In genomic region chr8:104534779-104535141, GRCm38 (mm10) we compare ENCODE assay signal across 8 mouse cellular contexts. TPM values are rescaled to one million over a fixed set of nuclear protein-coding genes. Genes with fewer than 3 reads are reported as not detected.
DNase-seq lines count a peak whose midpoint lies in the region; ATAC-seq and TF ChIP-seq lines count a peak whose summit lies in the region.

No protein-coding gene starts in this region.

- peak overlapping the region; percentile 66 for H3K4me2 ChIP-seq in embryonic facial prominence, embryonic 13.5 days
- H3K4me2 ChIP-seq in hindbrain, embryonic 15.5 days: peak overlapping the region; percentile 83
- H3K4me2 ChIP-seq in stomach, postnatal 0 days (replicated peaks; ENCODE audit: low read depth): peak overlapping the region; percentile 69

- intact Hi-C loops in left cerebral cortex, postnatal 25 days (cut with DNase I): loop anchor here (1.0 to 5.0 kb wide), 3 partner anchors 36 to 282 kb away; partner anchors contain the start of genes Cklf and Dync1li2

- peak; percentile 36 for ATAC-seq in frontal cortex, adult (ENCODE audit: low TSS enrichment)
- 0 out of 2 replicates have a peak, but pooled peaks have one; percentile 20 for ATAC-seq in embryonic facial prominence, embryonic 13.5 days (ENCODE audit: insufficient number of reproducible peaks, insufficient read depth, low FRiP score, low TSS enrichment, low read depth)
- peak; percentile 79 for ATAC-seq in hindbrain, embryonic 15.5 days (ENCODE audit: low FRiP score, low read depth)
- ATAC-seq in stomach, postnatal 0 days (ENCODE audit: low FRiP score, low TSS enrichment): peak; percentile 51

- 12% methylated on average over 9 of the region's 9 CpGs for WGBS in embryonic facial prominence, embryonic 13.5 days
- whole genome bisulfite sequencing in hindbrain, embryonic 15.5 days: 7% methylated on average over 9 of the region's 9 CpGs
- WGBS in macrophage (ENCODE audit: missing documents): 0% methylated on average over 9 of the region's 9 CpGs
- 9% methylated on average over 9 of the region's 9 CpGs for WGBS in stomach, postnatal 0 days

- peaks cover 38% of the 10 kb centered on the region for H3K4me1 ChIP-seq in embryonic facial prominence, embryonic 13.5 days
- peaks cover 25% of the 10 kb centered on the region for H3K4me1 ChIP-seq in hindbrain, embryonic 15.5 days (replicated peaks)
- H3K4me1 ChIP-seq in stomach, postnatal 0 days (replicated peaks; ENCODE audit: control insufficient read depth, insufficient read depth): no peaks in the 10 kb centered on the region; the same call in 1 of the 2 replicates

- DNase-seq in frontal cortex, postnatal 25 days (ENCODE audit: low spot score in 2 of 2): no peak
- peak; percentile 76 for DNase-seq in CD4-positive, CD25-positive, alpha-beta regulatory T cell, adult 2 months (ENCODE audit: low read depth, low spot score)
- DNase-seq in stomach, postnatal 0 days (ENCODE audit: low spot score): peak; percentile 30
- DNase-seq in left cerebral cortex, postnatal 25 days (ENCODE audit: low spot score in 2 of 2): no peak

- H3K27ac ChIP-seq in embryonic facial prominence, embryonic 13.5 days: no peak overlapping the region
- H3K27ac ChIP-seq in hindbrain, embryonic 15.5 days (replicated peaks): peak overlapping the region; percentile 87; the same call in 1 of the 2 replicates
- peak overlapping the region; percentile 62 for H3K27ac ChIP-seq in macrophage
- no peak overlapping the region for H3K27ac ChIP-seq in stomach, postnatal 0 days (replicated peaks)

- H3K9me3 ChIP-seq in embryonic facial prominence, embryonic 13.5 days: no peaks in the 10 kb centered on the region
- no peaks in the 10 kb centered on the region for H3K9me3 ChIP-seq in hindbrain, embryonic 15.5 days
- H3K9me3 ChIP-seq in stomach, postnatal 0 days (ENCODE audit: control insufficient read depth, low read length): no peaks in the 10 kb centered on the region

- no peak for TF ChIP-seq EP300 in stomach, postnatal 0 days (optimal IDR thresholded peaks at IDR 0.05)

- peak overlapping the region; percentile 83 for H3K4me3 ChIP-seq in embryonic facial prominence, embryonic 13.5 days
- H3K4me3 ChIP-seq in hindbrain, embryonic 15.5 days: peak overlapping the region; percentile 82
- H3K4me3 ChIP-seq in macrophage (ENCODE audit: inconsistent target): peak overlapping the region; percentile 64
- H3K4me3 ChIP-seq in stomach, postnatal 0 days (ENCODE audit: low read depth, low read length): peak overlapping the region; percentile 98

- H3K27me3 ChIP-seq in embryonic facial prominence, embryonic 13.5 days: peaks cover 10% of the 10 kb centered on the region
- H3K27me3 ChIP-seq in hindbrain, embryonic 15.5 days: peaks cover 19% of the 10 kb centered on the region
- H3K27me3 ChIP-seq in stomach, postnatal 0 days (ENCODE audit: control insufficient read depth, insufficient read depth, low read length): no peaks in the 10 kb centered on the region

- peaks cover 7% of the 10 kb centered on the region for H3K36me3 ChIP-seq in embryonic facial prominence, embryonic 13.5 days
- H3K36me3 ChIP-seq in hindbrain, embryonic 15.5 days: peaks cover 3% of the 10 kb centered on the region; the same call in 1 of the 2 replicates
- H3K36me3 ChIP-seq in macrophage (ENCODE audit: inconsistent target): peaks cover 6% of the 10 kb centered on the region
- H3K36me3 ChIP-seq in stomach, postnatal 0 days (ENCODE audit: control insufficient read depth, insufficient read depth, low read length): peaks cover 3% of the 10 kb centered on the region; the same call in 1 of the 2 replicates

- H3K79me2 ChIP-seq in macrophage (ENCODE audit: inconsistent target): peaks cover 34% of the 10 kb centered on the region

- peak overlapping the region; percentile 97 for H3K9ac ChIP-seq in embryonic facial prominence, embryonic 13.5 days
- H3K9ac ChIP-seq in hindbrain, embryonic 15.5 days: peak overlapping the region; percentile 95
- peak overlapping the region; percentile 55 for H3K9ac ChIP-seq in stomach, postnatal 0 days (ENCODE audit: low read length)

- no peak for TF ChIP-seq CTCF in stomach, postnatal 0 days (IDR thresholded peaks at IDR 0.05; ENCODE audit: low read depth)

RNA-seq across cellular contexts. Expression of gene Car7, which starts 0.3 kb away (rescaled TPM):
- polyA plus RNA-seq in embryonic facial prominence, embryonic 13.5 days (2015; fragmentation: Nextera tagmentation; extraction: Ambion mirVana): 1.7 and 1.8 TPM in 2 replicates
- 2.7 and 4.0 TPM in 2 replicates for polyA plus RNA-seq in hindbrain, embryonic 15.5 days (2015; fragmentation: Nextera tagmentation; extraction: Ambion mirVana)
- 1 to 10 TPM in 14 of 26 experiments, under 1 TPM in 10, not detected in 2; 0.41 to 5.1 (median 1.1) TPM for total RNA-seq in macrophage (2018; cell fraction: chromatin; rRNA removed)
- total RNA-seq in macrophage (2018; cell fraction: cytosol; rRNA removed): under 1 TPM; 0.12 to 0.74 (median 0.43) TPM
- 1 to 10 TPM in 18 of 26 experiments, under 1 TPM in 8; 0.56 to 7.7 (median 1.6) TPM for total RNA-seq in macrophage (2018; cell fraction: nucleus; rRNA removed)
- polyA plus RNA-seq in macrophage (2018): 0.32 to 0.81 TPM (median 0.33 TPM) in 3 replicates
- polyA plus RNA-seq in stomach, postnatal 0 days (2015; fragmentation: Nextera tagmentation; extraction: Ambion mirVana): 1.2 and 1.3 TPM in 2 replicates
- total RNA-seq in left cerebral cortex, postnatal 25 days (2021): 10 to 100 TPM; 28.9 to 30.7 TPM

RNA-seq across cellular contexts. Expression of gene Nae1, which starts 0.3 kb away (rescaled TPM):
- polyA plus RNA-seq in embryonic facial prominence, embryonic 13.5 days (2015; fragmentation: Nextera tagmentation; extraction: Ambion mirVana): 111 TPM in 2 replicates
- polyA plus RNA-seq in hindbrain, embryonic 15.5 days (2015; fragmentation: Nextera tagmentation; extraction: Ambion mirVana): 103 and 107 TPM in 2 replicates
- 100 to 1,000 TPM in 14 of 26 experiments, 10 to 100 TPM in 12; 32.2 to 234 (median 103) TPM for total RNA-seq in macrophage (2018; cell fraction: chromatin; rRNA removed)
- total RNA-seq in macrophage (2018; cell fraction: cytosol; rRNA removed): 10 to 100 TPM; 19.0 to 30.7 (median 23.3) TPM
- 100 to 1,000 TPM in 4 of 26 experiments, 10 to 100 TPM in 22; 19.0 to 137 (median 52.1) TPM for total RNA-seq in macrophage (2018; cell fraction: nucleus; rRNA removed)
- polyA plus RNA-seq in macrophage (2018): 28.5 to 70.6 TPM (median 35.2 TPM) in 3 replicates
- 59.2 and 64.1 TPM in 2 replicates for polyA plus RNA-seq in stomach, postnatal 0 days (2015; fragmentation: Nextera tagmentation; extraction: Ambion mirVana)
- total RNA-seq in left cerebral cortex, postnatal 25 days (2021): 10 to 100 TPM; 44.5 to 50.5 TPM

RNA-seq across cellular contexts. Expression of gene Terb1, which starts 25.1 kb away (rescaled TPM):
- 0.39 and 0.51 TPM in 2 replicates for polyA plus RNA-seq in embryonic facial prominence, embryonic 13.5 days (2015; fragmentation: Nextera tagmentation; extraction: Ambion mirVana)
- polyA plus RNA-seq in hindbrain, embryonic 15.5 days (2015; fragmentation: Nextera tagmentation; extraction: Ambion mirVana): 0.62 and 0.65 TPM in 2 replicates
- total RNA-seq in macrophage (2018; cell fraction: chromatin; rRNA removed): under 1 TPM in 8 of 26 experiments, not detected in 18; 0.19 to 0.46 (median 0.29) TPM
- total RNA-seq in macrophage (2018; cell fraction: cytosol; rRNA removed): not detected
- total RNA-seq in macrophage (2018; cell fraction: nucleus; rRNA removed): under 1 TPM in 1 of 26 experiments, not detected in 25; 0.18 TPM
- not detected in 3 replicates for polyA plus RNA-seq in macrophage (2018)
- 0.18 and 0.33 TPM in 2 replicates for polyA plus RNA-seq in stomach, postnatal 0 days (2015; fragmentation: Nextera tagmentation; extraction: Ambion mirVana)
- total RNA-seq in left cerebral cortex, postnatal 25 days (2021): 1 to 10 TPM; 1.9 to 2.3 TPM

RNA-seq across cellular contexts. Expression of gene Pdp2, which starts 56.5 kb away (rescaled TPM):
- 11.0 and 11.7 TPM in 2 replicates for polyA plus RNA-seq in embryonic facial prominence, embryonic 13.5 days (2015; fragmentation: Nextera tagmentation; extraction: Ambion mirVana)
- polyA plus RNA-seq in hindbrain, embryonic 15.5 days (2015; fragmentation: Nextera tagmentation; extraction: Ambion mirVana): 17.9 and 20.6 TPM in 2 replicates
- total RNA-seq in macrophage (2018; cell fraction: chromatin; rRNA removed): 10 to 100 TPM in 5 of 26 experiments, 1 to 10 TPM in 21; 1.1 to 13.3 (median 4.3) TPM
- total RNA-seq in macrophage (2018; cell fraction: cytosol; rRNA removed): 10 to 100 TPM in 18 of 26 experiments, 1 to 10 TPM in 8; 5.2 to 16.0 (median 12.1) TPM
- total RNA-seq in macrophage (2018; cell fraction: nucleus; rRNA removed): 10 to 100 TPM in 10 of 26 experiments, 1 to 10 TPM in 16; 3.9 to 21.3 (median 8.9) TPM
- 6.1 to 8.6 TPM (median 6.2 TPM) in 3 replicates for polyA plus RNA-seq in macrophage (2018)
- 5.5 and 6.2 TPM in 2 replicates for polyA plus RNA-seq in stomach, postnatal 0 days (2015; fragmentation: Nextera tagmentation; extraction: Ambion mirVana)
- total RNA-seq in left cerebral cortex, postnatal 25 days (2021): 1 to 10 TPM; 7.6 to 8.4 TPM

Comparison
In these comparisons a context has a peak if more than half of its experiments do, and no peak if none do; other contexts are left out.
1. ATAC-seq: peak in every context shown above with its lines; median percentile 79 in hindbrain, embryonic 15.5 days; 51 in stomach, postnatal 0 days; 36 in frontal cortex, adult; 20 in embryonic facial prominence, embryonic 13.5 days.
2. DNase-seq: peak in CD4-positive, CD25-positive, alpha-beta regulatory T cell, adult 2 months (single experiment) and stomach, postnatal 0 days (single experiment); none in frontal cortex, postnatal 25 days (0 of 2) and left cerebral cortex, postnatal 25 days (0 of 2).
3. H3K27ac ChIP-seq: peak in hindbrain, embryonic 15.5 days (single experiment) and macrophage (single experiment); none in embryonic facial prominence, embryonic 13.5 days (single experiment) and stomach, postnatal 0 days (single experiment).
4. Peak in every context shown above with its lines, with median percentiles within 50 percentile points of each other: H3K4me2 ChIP-seq, H3K4me3 ChIP-seq and H3K9ac ChIP-seq.